Mouse (Mus musculus): ENCODE data around the gene G0s2. TPM values are rescaled to one million over a fixed set of nuclear protein-coding genes. Genes with fewer than 3 reads are reported as not detected.

Gene G0s2
- total and polyA plus RNA-seq, 3 experiments: not detected

GRCm38 (mm10) chr1:193244235-193244634 lies 28.8 kb downstream of the G0s2 start:
- dilution Hi-C loops (cut with MboI; ENCODE audit: extremely low pct_ligation_motif_present, extremely low pct_unique_long_range_greater_than_20kb, low sequenced_read_pairs) (no loop called here), in situ Hi-C loops (cut with MboI; ENCODE audit: low pct_ligation_motif_present, low pct_unique_long_range_greater_than_20kb, low sequenced_read_pairs) (no loop called here)
- no peaks in the 10 kb centered on the region for H3K27me3 ChIP-seq (replicated peaks)
- H3K36me3 ChIP-seq (replicated peaks in 1 of 2; ENCODE audit: control insufficient read depth in 1 of 2, insufficient read depth in 1 of 2, low read length in 1 of 2): peaks cover 3 to 15% of the 10 kb centered on the region in 2 experiments
- TF ChIP-seq TBP (conservative IDR thresholded peaks at IDR 0.05; ENCODE audit: low read depth, low read length): no peak
- no peak for TF ChIP-seq NELFE (IDR thresholded peaks at IDR 0.05; ENCODE audit: low read depth, low read length)
- no peak for TF ChIP-seq PAX5 (IDR thresholded peaks at IDR 0.05; ENCODE audit: low read length)
- TF ChIP-seq USF1 (IDR thresholded peaks at IDR 0.05; ENCODE audit: low read depth, low read length): no peak
- TF ChIP-seq KAT2A (IDR thresholded peaks at IDR 0.05; ENCODE audit: insufficient replicate concordance, low read length): no peak
- H3K9ac ChIP-seq (ENCODE audit: insufficient read depth, low read depth): no peak overlapping the region
- no peaks in the 10 kb centered on the region for H3K79me2 ChIP-seq (replicated peaks; ENCODE audit: control insufficient read depth, extremely low read depth, insufficient read depth, poor library complexity, severe bottlenecking)
- no peak for DNase-seq (ENCODE audit: extremely low read depth)
- no peak overlapping the region for H3K27ac ChIP-seq (ENCODE audit: insufficient read depth, low read depth)
- H3K4me1 ChIP-seq (ENCODE audit: control insufficient read depth in 1 of 2, insufficient read depth in 2 of 2): peaks cover 14 to 54% of the 10 kb centered on the region in 2 experiments
- H3K4me2 ChIP-seq (ENCODE audit: insufficient read depth, low read depth, poor library complexity, severe bottlenecking): no peak overlapping the region
- no peaks in the 10 kb centered on the region for H3K9me3 ChIP-seq (replicated peaks; ENCODE audit: low read length)
- H3K4me3 ChIP-seq (replicated peaks in 1 of 3; ENCODE audit: low read depth in 2 of 3, low read length in 2 of 3, poor library complexity in 1 of 3): no peak overlapping the region

GRCm38 (mm10) chr1:193243571-193244193 lies 29.3 kb downstream of the G0s2 start:
- dilution Hi-C loops (cut with MboI; ENCODE audit: extremely low pct_ligation_motif_present, extremely low pct_unique_long_range_greater_than_20kb, low sequenced_read_pairs) (no loop called here), in situ Hi-C loops (cut with MboI; ENCODE audit: low pct_ligation_motif_present, low pct_unique_long_range_greater_than_20kb, low sequenced_read_pairs) (no loop called here)
- no peak for DNase-seq (ENCODE audit: extremely low read depth)
- TF ChIP-seq MEF2A (IDR thresholded peaks at IDR 0.05; ENCODE audit: borderline replicate concordance, low read depth, low read length): no peak
- TF ChIP-seq JUND (conservative IDR thresholded peaks at IDR 0.05; ENCODE audit: low read depth, low read length): no peak
- Histone ChIP-seq H3K79me2 (replicated peaks; ENCODE audit: control insufficient read depth, extremely low read depth, insufficient read depth, poor library complexity, severe bottlenecking) (no peaks in the 10 kb centered on the region), H3K4me2 (ENCODE audit: insufficient read depth, low read depth, poor library complexity, severe bottlenecking) (no peak overlapping the region), H3K9me3 (replicated peaks; ENCODE audit: low read length) (no peaks in the 10 kb centered on the region), H3K27ac (ENCODE audit: insufficient read depth, low read depth) (no peak overlapping the region), H3K4me1 (ENCODE audit: control insufficient read depth in 1 of 2, insufficient read depth in 2 of 2) (peaks cover 14 to 49% of the 10 kb centered on the region in 2 experiments), H3K36me3 (replicated peaks in 1 of 2; ENCODE audit: control insufficient read depth in 1 of 2, insufficient read depth in 1 of 2, low read length in 1 of 2) (peaks cover 3 to 14% of the 10 kb centered on the region in 2 experiments), H3K9ac (ENCODE audit: insufficient read depth, low read depth) (no peak overlapping the region), H3K4me3 (replicated peaks in 1 of 3; ENCODE audit: low read depth in 2 of 3, low read length in 2 of 3, poor library complexity in 1 of 3) (no peak overlapping the region), H3K27me3 (replicated peaks) (no peaks in the 10 kb centered on the region)

- in situ Hi-C loops (cut with MboI; ENCODE audit: low pct_ligation_motif_present, low pct_unique_long_range_greater_than_20kb, low sequenced_read_pairs): no loop called here
- TF ChIP-seq E2F4 (IDR thresholded peaks at IDR 0.05; ENCODE audit: insufficient replicate concordance, low read depth, low read length) (peak; percentile 90; the same call in 1 of the 2 replicates), RCOR1 (conservative IDR thresholded peaks at IDR 0.05; ENCODE audit: low read depth, low read length) (no peak), EP300 (IDR thresholded peaks at IDR 0.05; ENCODE audit: low read length) (no peak; the same call in none of the 2 replicates), ETS1 (conservative IDR thresholded peaks at IDR 0.05; ENCODE audit: low read depth, low read length) (peak; percentile 31; the same call in 1 of the 2 replicates), TBP (conservative IDR thresholded peaks at IDR 0.05; ENCODE audit: low read depth, low read length) (peak; percentile 56; the same call in 1 of the 2 replicates), KAT2A (IDR thresholded peaks at IDR 0.05; ENCODE audit: insufficient replicate concordance, low read length) (no peak), MAZ (IDR thresholded peaks at IDR 0.05; ENCODE audit: low read depth, low read length) (no peak), ZKSCAN1 (IDR thresholded peaks at IDR 0.05; ENCODE audit: borderline replicate concordance, low read depth, low read length) (no peak), CHD2 (IDR thresholded peaks at IDR 0.05; ENCODE audit: low read length) (no peak), POLR2A (IDR thresholded peaks at IDR 0.05; ENCODE audit: low read depth, low read length) (no peak), UBTF (IDR thresholded peaks at IDR 0.05; ENCODE audit: low read depth, low read length) (no peak), SMC3 (IDR thresholded peaks at IDR 0.05; ENCODE audit: low read depth, low read length) (0 out of 2 replicates have a peak, but pooled peaks have one; percentile 6), TCF12 (IDR thresholded peaks at IDR 0.05; ENCODE audit: low read depth, low read length) (0 out of 2 replicates have a peak, but pooled peaks have one; percentile 15), RAD21 (IDR thresholded peaks at IDR 0.05; ENCODE audit: low read depth, low read length) (no peak; the same call in none of the 2 replicates), NELFE (IDR thresholded peaks at IDR 0.05; ENCODE audit: low read depth, low read length) (no peak), ELF1 (IDR thresholded peaks at IDR 0.05; ENCODE audit: low read depth, low read length) (0 out of 2 replicates have a peak, but pooled peaks have one; percentile 41), MEF2A (IDR thresholded peaks at IDR 0.05; ENCODE audit: borderline replicate concordance, low read depth, low read length) (no peak), GABPA (IDR thresholded peaks at IDR 0.05; ENCODE audit: insufficient replicate concordance, low read depth, low read length) (no peak), MYC (IDR thresholded peaks at IDR 0.05; ENCODE audit: low read depth, low read length) (no peak), MAX (IDR thresholded peaks at IDR 0.05; ENCODE audit: low read length) (no peak), BHLHE40 (IDR thresholded peaks at IDR 0.05; ENCODE audit: low read depth, low read length) (peak; percentile 36; the same call in 1 of the 2 replicates)
These were observed 30.2 kb downstream of the G0s2 start for GRCm38 (mm10) chr1:193242863-193243262.

More at GRCm38 (mm10) chr1:193242863-193243262, 30.2 kb downstream of the G0s2 start:
- Histone ChIP-seq H3K79me2 (replicated peaks; ENCODE audit: control insufficient read depth, extremely low read depth, insufficient read depth, poor library complexity, severe bottlenecking) (no peaks in the 10 kb centered on the region), H3K9ac (ENCODE audit: insufficient read depth, low read depth) (no peak overlapping the region), H3K4me2 (ENCODE audit: insufficient read depth, low read depth, poor library complexity, severe bottlenecking) (peak overlapping the region; percentile 44), H3K27ac (ENCODE audit: insufficient read depth, low read depth) (no peak overlapping the region), H3K4me1 (ENCODE audit: control insufficient read depth in 1 of 2, insufficient read depth in 2 of 2) (peaks cover 16 to 48% of the 10 kb centered on the region in 2 experiments), H3K9me3 (replicated peaks; ENCODE audit: low read length) (no peaks in the 10 kb centered on the region), H3K4me3 (replicated peaks in 1 of 3; ENCODE audit: low read depth in 2 of 3, low read length in 2 of 3, poor library complexity in 1 of 3) (no peak overlapping the region), H3K27me3 (replicated peaks) (no peaks in the 10 kb centered on the region), H3K36me3 (replicated peaks in 1 of 2; ENCODE audit: control insufficient read depth in 1 of 2, insufficient read depth in 1 of 2, low read length in 1 of 2) (peaks cover 3 to 17% of the 10 kb centered on the region in 2 experiments)
- dilution Hi-C loops (cut with MboI; ENCODE audit: extremely low pct_ligation_motif_present, extremely low pct_unique_long_range_greater_than_20kb, low sequenced_read_pairs): no loop called here
- DNase-seq (ENCODE audit: extremely low read depth): peak; percentile 82
